Mouse (Mus musculus): ENCODE measurements around the gene Akt3. TPM values are rescaled to one million over a fixed set of nuclear protein-coding genes. Genes with fewer than 3 reads are reported as not detected.

Gene Akt3
- polyA plus RNA-seq, 1 experiment from 2014 or later = 0.54 TPM

DNA sequence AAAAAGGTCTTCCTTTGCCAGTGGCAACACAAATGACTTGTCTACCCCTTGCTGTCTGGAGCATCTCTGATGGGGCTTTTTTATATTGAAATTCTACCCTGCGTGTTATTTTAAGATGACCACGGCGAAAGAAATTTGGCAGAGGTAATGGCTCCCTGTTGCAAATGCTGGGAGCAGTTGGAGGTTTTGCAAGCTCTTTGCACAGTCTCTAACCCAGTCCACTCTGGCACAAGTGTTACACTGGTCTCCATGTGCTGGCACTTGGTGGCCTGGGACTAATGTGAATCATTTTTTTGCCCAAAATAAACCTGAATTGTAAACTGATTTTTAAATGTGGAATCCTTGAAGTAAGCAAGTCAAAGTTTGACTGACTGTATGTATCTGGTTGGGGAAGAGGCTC is 244.2 kb downstream of the Akt3 start:
- DNase-seq = no peak
- no peak for TF ChIP-seq CTCF (IDR thresholded peaks at IDR 0.05; ENCODE audit: low read depth)
- no peak for TF ChIP-seq EP300 (IDR thresholded peaks at IDR 0.05; ENCODE audit: low read depth)
- Histone ChIP-seq H3K4me2 (ENCODE audit: low read depth, low read length) (no peak overlapping the region), H3K4me3 (ENCODE audit: low read depth, low read length) (no peak overlapping the region), H3K9me3 (ENCODE audit: low read length) (no peaks in the 10 kb centered on the region), H3K27ac (ENCODE audit: low read depth) (no peak overlapping the region), H3K9ac (replicated peaks) (no peak overlapping the region), H3K27me3 (ENCODE audit: insufficient read depth, low read length) (no peaks in the 10 kb centered on the region), H3K36me3 (replicated peaks; ENCODE audit: insufficient read depth, low read length) (no peaks in the 10 kb centered on the region), H3K4me1 (ENCODE audit: insufficient read depth) (0 out of 2 replicates have a peak, but pooled peaks cover 3% of the 10 kb centered on the region)
- no peak for ATAC-seq
- 80% methylated on average over 3 of the region's 3 CpGs for WGBS (ENCODE audit: insufficient replicate concordance)

- H3K9me3 ChIP-seq (ENCODE audit: low read length) = no peaks in the 10 kb centered on the region
- H3K4me2 ChIP-seq (ENCODE audit: low read depth, low read length) = no peak overlapping the region
- no peak for DNase-seq
- no peak overlapping the region for H3K4me3 ChIP-seq (ENCODE audit: low read depth, low read length)
- no peaks in the 10 kb centered on the region for H3K36me3 ChIP-seq (replicated peaks; ENCODE audit: insufficient read depth, low read length)
- no peaks in the 10 kb centered on the region for H3K27me3 ChIP-seq (ENCODE audit: insufficient read depth, low read length)
- no peak overlapping the region for H3K9ac ChIP-seq (replicated peaks)
- TF ChIP-seq CTCF (IDR thresholded peaks at IDR 0.05; ENCODE audit: low read depth) = no peak
- no peak for TF ChIP-seq EP300 (IDR thresholded peaks at IDR 0.05; ENCODE audit: low read depth)
- ATAC-seq = peak; percentile 69
- H3K4me1 ChIP-seq (ENCODE audit: insufficient read depth) = 0 out of 2 replicates have a peak, but pooled peaks cover 3% of the 10 kb centered on the region
- 73% methylated on average over 1 of the region's 1 CpGs for WGBS (ENCODE audit: insufficient replicate concordance)
- H3K27ac ChIP-seq (ENCODE audit: low read depth) = no peak overlapping the region
Measured at GRCm38 (mm10) chr1:177013313-177013712, 244.7 kb downstream of the Akt3 start.

DNA sequence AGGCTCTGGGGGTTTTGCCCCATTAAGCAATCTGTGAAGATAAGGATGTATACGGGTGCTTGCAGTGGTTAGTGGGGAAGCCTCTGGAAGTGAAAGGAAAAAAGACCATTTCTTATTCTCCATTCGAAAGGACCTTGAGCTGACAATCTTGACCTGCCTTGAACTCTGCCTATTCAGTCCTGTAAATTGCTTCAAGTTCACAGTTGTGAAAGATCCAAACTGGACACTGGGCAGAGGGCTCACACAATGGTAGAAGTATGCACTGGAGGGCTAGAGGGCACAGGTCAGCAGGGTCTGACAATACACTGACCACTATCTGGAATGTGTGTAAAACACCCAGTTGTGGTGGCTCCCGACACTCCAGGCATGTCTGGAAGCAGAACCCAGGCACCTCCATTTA is 245.2 kb downstream of the Akt3 start:
- WGBS (ENCODE audit: insufficient replicate concordance) = 60% methylated on average over 3 of the region's 3 CpGs
- H3K9ac ChIP-seq (replicated peaks) = no peak overlapping the region
- H3K27me3 ChIP-seq (ENCODE audit: insufficient read depth, low read length) = no peaks in the 10 kb centered on the region
- H3K4me2 ChIP-seq (ENCODE audit: low read depth, low read length) = no peak overlapping the region
- no peak for ATAC-seq
- H3K27ac ChIP-seq (ENCODE audit: low read depth) = no peak overlapping the region
- no peaks in the 10 kb centered on the region for H3K9me3 ChIP-seq (ENCODE audit: low read length)
- no peak overlapping the region for H3K4me3 ChIP-seq (ENCODE audit: low read depth, low read length)
- TF ChIP-seq EP300 (IDR thresholded peaks at IDR 0.05; ENCODE audit: low read depth) (no peak), CTCF (IDR thresholded peaks at IDR 0.05; ENCODE audit: low read depth) (no peak)
- H3K4me1 ChIP-seq (ENCODE audit: insufficient read depth) = 0 out of 2 replicates have a peak, but pooled peaks cover 3% of the 10 kb centered on the region
- DNase-seq = no peak
- H3K36me3 ChIP-seq (replicated peaks; ENCODE audit: insufficient read depth, low read length) = no peaks in the 10 kb centered on the region

DNA sequence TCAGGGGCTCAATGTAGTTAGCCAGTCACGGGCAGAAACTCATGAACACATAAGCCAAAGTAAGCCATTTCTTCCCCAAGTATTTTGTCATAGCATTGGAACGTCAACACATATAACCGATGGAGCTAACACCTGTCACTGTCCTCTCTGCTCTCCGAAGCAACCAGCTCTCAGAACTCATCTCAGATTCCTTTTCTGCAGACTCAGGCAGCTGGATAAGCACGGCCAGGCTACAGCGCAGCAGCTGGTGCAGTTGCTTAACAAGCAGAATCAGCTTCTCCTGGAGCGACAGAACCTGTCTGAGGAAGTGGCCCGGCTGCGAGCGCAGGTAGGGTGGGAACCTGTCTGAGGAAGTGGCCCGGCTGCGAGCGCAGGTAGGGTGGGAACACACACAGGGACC is 246.3 kb downstream of the Akt3 start:
- TF ChIP-seq CTCF (IDR thresholded peaks at IDR 0.05; ENCODE audit: low read depth) (no peak), EP300 (IDR thresholded peaks at IDR 0.05; ENCODE audit: low read depth) (no peak)
- no peak for ATAC-seq
- 74% methylated on average over 13 of the region's 13 CpGs for WGBS (ENCODE audit: insufficient replicate concordance)

DNA sequence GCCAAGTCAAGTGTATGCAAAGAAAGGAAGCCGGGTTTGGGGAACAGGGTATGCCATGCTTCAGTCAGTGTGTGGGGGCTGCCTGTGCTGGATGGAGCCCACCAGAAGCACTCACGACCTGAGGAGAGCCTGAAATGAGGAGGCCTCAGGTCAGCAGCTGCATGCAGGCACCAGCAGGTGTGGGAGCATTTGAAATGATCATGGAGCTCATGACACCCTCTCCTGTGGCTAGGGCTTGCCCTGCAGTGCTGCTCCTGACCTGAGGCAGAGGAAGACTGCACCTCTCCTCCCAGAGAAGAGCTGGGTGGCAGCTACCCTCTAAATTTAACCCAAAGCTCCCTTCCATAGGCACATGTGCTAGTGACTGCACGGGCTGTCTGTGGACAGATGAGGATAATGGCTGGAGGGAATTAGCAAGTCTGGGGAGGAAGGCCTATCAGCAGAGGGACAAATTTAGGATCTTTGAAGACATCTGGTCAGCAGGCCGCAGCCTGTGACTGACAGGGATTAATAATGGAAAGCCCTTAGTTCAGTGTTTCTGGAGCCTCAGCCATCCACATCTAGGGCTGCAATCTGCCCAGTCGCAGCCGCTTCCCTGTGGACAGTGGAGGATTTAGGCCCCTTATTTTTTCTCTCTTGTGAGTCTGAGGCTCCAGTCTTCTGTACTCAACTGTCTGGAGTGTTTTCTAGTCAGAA is 247.2 kb downstream of the Akt3 start:
- Histone ChIP-seq H3K4me3 (ENCODE audit: low read depth, low read length) (no peak overlapping the region), H3K27ac (ENCODE audit: low read depth) (no peak overlapping the region), H3K36me3 (replicated peaks; ENCODE audit: insufficient read depth, low read length) (no peaks in the 10 kb centered on the region), H3K27me3 (ENCODE audit: insufficient read depth, low read length) (no peaks in the 10 kb centered on the region), H3K4me2 (ENCODE audit: low read depth, low read length) (no peak overlapping the region), H3K9ac (replicated peaks) (no peak overlapping the region), H3K4me1 (ENCODE audit: insufficient read depth) (0 out of 2 replicates have a peak, but pooled peaks cover 3% of the 10 kb centered on the region), H3K9me3 (ENCODE audit: low read length) (0 out of 2 replicates have a peak, but pooled peaks cover 3% of the 10 kb centered on the region)
- 74% methylated on average over 6 of the region's 6 CpGs for WGBS (ENCODE audit: insufficient replicate concordance)
- TF ChIP-seq EP300 (IDR thresholded peaks at IDR 0.05; ENCODE audit: low read depth) (no peak), CTCF (IDR thresholded peaks at IDR 0.05; ENCODE audit: low read depth) (no peak)
- DNase-seq (no peak), ATAC-seq (no peak)

More for the DNA sequence above, 246.3 kb downstream of the Akt3 start:
- H3K9me3 ChIP-seq (ENCODE audit: low read length) = 0 out of 2 replicates have a peak, but pooled peaks cover 3% of the 10 kb centered on the region
- no peak overlapping the region for H3K27ac ChIP-seq (ENCODE audit: low read depth)
- 0 out of 2 replicates have a peak, but pooled peaks cover 3% of the 10 kb centered on the region for H3K4me1 ChIP-seq (ENCODE audit: insufficient read depth)
- no peak overlapping the region for H3K9ac ChIP-seq (replicated peaks)
- no peaks in the 10 kb centered on the region for H3K27me3 ChIP-seq (ENCODE audit: insufficient read depth, low read length)
- H3K4me2 ChIP-seq (ENCODE audit: low read depth, low read length) = no peak overlapping the region
- DNase-seq = no peak
- H3K4me3 ChIP-seq (ENCODE audit: low read depth, low read length) = no peak overlapping the region
- no peaks in the 10 kb centered on the region for H3K36me3 ChIP-seq (replicated peaks; ENCODE audit: insufficient read depth, low read length)

DNA sequence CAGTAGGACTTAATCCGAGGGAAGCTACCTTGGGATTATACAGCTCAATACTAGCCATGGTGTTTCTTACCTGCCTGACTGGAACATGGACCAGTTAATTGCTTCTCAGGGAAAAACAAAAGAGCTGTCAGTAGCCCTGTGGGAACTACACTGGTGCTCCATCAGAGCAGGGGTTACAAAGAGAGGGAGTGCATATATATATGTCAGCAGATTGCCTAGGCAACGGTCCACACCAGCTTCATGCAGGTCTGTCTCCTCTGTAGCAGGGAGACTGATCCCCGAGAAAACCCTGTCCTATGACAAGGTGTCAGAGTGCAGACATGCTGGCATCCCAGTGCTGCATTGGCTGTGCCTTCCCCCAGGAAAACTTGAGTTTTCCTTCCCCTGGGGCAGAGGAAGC is 248.0 kb downstream of the Akt3 start:
- DNase-seq (no peak), ATAC-seq (no peak)
- Histone ChIP-seq H3K9ac (replicated peaks) (no peak overlapping the region), H3K9me3 (ENCODE audit: low read length) (0 out of 2 replicates have a peak, but pooled peaks cover 3% of the 10 kb centered on the region), H3K4me1 (ENCODE audit: insufficient read depth) (0 out of 2 replicates have a peak, but pooled peaks cover 3% of the 10 kb centered on the region), H3K36me3 (replicated peaks; ENCODE audit: insufficient read depth, low read length) (no peaks in the 10 kb centered on the region), H3K4me3 (ENCODE audit: low read depth, low read length) (no peak overlapping the region), H3K27me3 (ENCODE audit: insufficient read depth, low read length) (no peaks in the 10 kb centered on the region), H3K4me2 (ENCODE audit: low read depth, low read length) (no peak overlapping the region), H3K27ac (ENCODE audit: low read depth) (no peak overlapping the region)
- WGBS (ENCODE audit: insufficient replicate concordance) = 74% methylated on average over 3 of the region's 3 CpGs
- TF ChIP-seq EP300 (IDR thresholded peaks at IDR 0.05; ENCODE audit: low read depth) = no peak
- no peak for TF ChIP-seq CTCF (IDR thresholded peaks at IDR 0.05; ENCODE audit: low read depth)
